Mouse (Mus musculus) forebrain, embryonic 13.5 days (tissue): Measurements from ENCODE around the gene Ipcef1. TPM values are rescaled to one million over a fixed set of nuclear protein-coding genes. Genes with fewer than 3 reads are reported as not detected.

Experiments
- ATAC-seq: fragments of 200-750 bp; cut with Nextera tagmentation; 2 replicates; pipeline ENCODE4 v1.8.0; 2017
- H3K27ac ChIP-seq: fragments of 300-500 bp; sonication (generic); 2 replicates; pipeline ENCODE4 v1.5.1; 2015; ENCODE audit warnings: inconsistent platforms, mild to moderate bottlenecking, moderate library complexity
- H3K27me3 ChIP-seq: fragments of 300-500 bp; sonication (generic); 2 replicates; pipeline ENCODE4 v1.6.1; 2015; ENCODE audit warnings: mild to moderate bottlenecking, inconsistent platforms
- H3K36me3 ChIP-seq: fragments of 300-500 bp; sonication (generic); 2 replicates; pipeline ENCODE4 v1.6.1; 2015; ENCODE audit warnings: mild to moderate bottlenecking, inconsistent platforms; ENCODE audit not compliant: poor library complexity, severe bottlenecking
- H3K4me1 ChIP-seq: fragments of 300-500 bp; sonication (generic); 2 replicates; pipeline ENCODE4 v1.6.1; 2015; ENCODE audit warnings: inconsistent platforms
- H3K4me2 ChIP-seq: fragments of 300-500 bp; sonication (generic); 2 replicates; pipeline ENCODE4 v1.6.1; 2015; ENCODE audit warnings: inconsistent platforms, mild to moderate bottlenecking, moderate library complexity
- H3K4me3 ChIP-seq: fragments of 300-500 bp; sonication (generic); 2 replicates; pipeline ENCODE4 v1.5.1; 2015; ENCODE audit warnings: mild to moderate bottlenecking, inconsistent platforms
- H3K9ac ChIP-seq: fragments of 300-500 bp; sonication (generic); 2 replicates; pipeline ENCODE4 v1.6.1; 2015; ENCODE audit warnings: mild to moderate bottlenecking, inconsistent platforms
- H3K9me3 ChIP-seq: fragments of 300-500 bp; sonication (generic); replicated peaks from 2 replicates; pipeline ENCODE4 v1.6.1; 2016; ENCODE audit warnings: inconsistent platforms
- WGBS: fragments of 180-500 bp; shearing (Covaris S2); methylation state at CpG from one replicate; pipeline ENCODE4 v1.1.7; 2015; 5-methylcytosine and 5-hydroxymethylcytosine counted together
- polyA plus RNA-seq: library from polyadenylated mRNA; unstranded; fragments of >200 nt; fragmentation: Nextera tagmentation; extraction: Ambion mirVana; gene quantifications from 2 replicates; pipeline ENCODE4 v1.2.1, GENCODE M21; 2015

Ipcef1 gene
- 0.61 and 1.1 TPM in 2 replicates for polyA plus RNA-seq

DNA sequence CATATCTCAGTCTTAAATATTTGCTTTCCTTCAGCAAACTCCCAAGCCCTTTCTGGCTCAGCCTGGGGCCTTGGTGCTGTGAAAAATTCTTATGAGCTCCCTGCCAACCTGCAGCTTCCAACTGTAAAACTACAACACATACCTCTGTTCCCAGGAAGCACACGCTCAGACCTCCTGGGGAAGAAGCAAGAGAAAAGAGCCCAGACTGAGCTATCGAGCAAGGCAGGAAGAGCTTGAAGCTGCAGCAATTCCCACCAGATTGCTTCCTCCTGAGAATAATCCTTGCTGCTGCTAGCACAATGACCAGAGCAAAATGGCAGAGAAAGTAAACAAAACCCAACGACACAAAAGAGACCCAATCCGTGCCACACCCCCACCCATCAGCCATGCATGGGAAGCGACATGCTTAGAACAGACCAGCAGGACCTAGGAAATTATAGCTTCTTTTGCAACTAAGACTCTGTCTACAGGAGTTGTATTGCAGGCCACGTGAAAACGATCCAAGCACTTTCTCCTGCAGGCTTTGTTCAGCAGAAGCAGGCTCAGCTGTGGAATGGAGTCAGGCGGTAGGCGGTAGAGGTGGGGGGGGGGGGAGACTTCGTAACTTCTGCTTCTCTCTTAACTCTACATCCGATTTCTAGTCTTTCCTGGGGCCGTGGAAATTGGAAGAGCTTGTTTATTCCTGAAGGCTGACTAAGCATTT lies at the start of gene Ipcef1:
TSS of gene Ipcef1 (minus strand) at position 164 of the 703 bp plus-strand sequence.
- H3K27ac ChIP-seq: no peak within 1 kb of the TSS
- no peak within 1 kb of the TSS for H3K4me3 ChIP-seq
- no peaks in the 10 kb centered on the region for H3K9me3 ChIP-seq
- peak within 1 kb of the TSS; percentile 29; the same call in 1 of the 2 replicates for H3K4me2 ChIP-seq
- no peaks in the 10 kb centered on the region for H3K27me3 ChIP-seq
- WGBS: 14% methylated on average over 12 of the region's 12 CpGs
- no peaks in the 10 kb centered on the region for H3K36me3 ChIP-seq
- peaks cover 9% of the 10 kb centered on the region; the same call in 1 of the 2 replicates for H3K4me1 ChIP-seq
- peak; percentile 38; the same call in 1 of the 2 replicates for ATAC-seq
- H3K9ac ChIP-seq: no peak within 1 kb of the TSS

DNA sequence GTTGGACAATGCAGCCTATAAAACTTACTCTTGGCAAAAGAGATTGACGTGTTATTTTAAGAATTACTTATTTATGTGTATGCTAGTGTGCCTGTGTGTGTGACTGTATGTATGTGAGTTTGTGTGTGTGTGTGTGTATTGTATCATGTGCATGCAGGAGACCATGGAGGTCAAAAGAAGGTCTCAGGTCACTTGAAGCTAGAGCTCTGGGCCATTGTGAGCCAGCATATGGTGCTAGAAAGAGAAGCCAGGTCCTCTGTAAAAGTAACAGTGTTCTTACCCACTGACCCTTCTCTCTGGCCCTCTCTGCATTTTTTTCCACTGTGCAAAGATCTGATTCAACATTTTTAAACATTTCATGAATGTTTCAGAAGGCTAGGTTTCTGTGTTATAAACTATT lies 25.7 kb upstream of the Ipcef1 start:
- no peak overlapping the region for H3K4me2 ChIP-seq
- no peaks in the 10 kb centered on the region for H3K27me3 ChIP-seq
- ATAC-seq: no peak
- no peak overlapping the region for H3K4me3 ChIP-seq
- 88% methylated on average over 1 of the region's 1 CpGs for WGBS
- H3K4me1 ChIP-seq: no peaks in the 10 kb centered on the region
- no peak overlapping the region for H3K9ac ChIP-seq
- H3K36me3 ChIP-seq: no peaks in the 10 kb centered on the region
- H3K27ac ChIP-seq: no peak overlapping the region
- no peaks in the 10 kb centered on the region for H3K9me3 ChIP-seq

DNA sequence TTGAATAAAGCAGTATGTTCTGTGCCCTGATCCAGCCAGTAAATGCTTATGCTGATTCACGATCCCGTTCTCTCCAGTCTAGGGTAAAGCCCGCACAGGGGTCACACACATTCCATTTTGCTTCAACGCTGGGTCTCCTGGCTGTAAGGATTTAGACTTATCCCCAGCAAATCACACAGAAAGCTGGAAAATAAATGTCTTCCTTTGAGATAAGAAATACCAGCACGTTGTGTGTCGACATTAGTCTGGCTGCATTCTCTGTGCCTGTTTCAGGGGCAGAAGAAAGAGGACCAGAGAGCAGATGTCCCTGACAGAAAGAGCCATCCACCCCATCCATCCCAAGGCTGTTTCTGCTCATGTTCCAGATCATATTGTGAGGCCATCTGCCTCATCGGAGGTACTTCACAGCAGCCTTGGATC lies 25.1 kb upstream of the Ipcef1 start:
- ATAC-seq: no peak
- no peaks in the 10 kb centered on the region for H3K4me1 ChIP-seq

DNA sequence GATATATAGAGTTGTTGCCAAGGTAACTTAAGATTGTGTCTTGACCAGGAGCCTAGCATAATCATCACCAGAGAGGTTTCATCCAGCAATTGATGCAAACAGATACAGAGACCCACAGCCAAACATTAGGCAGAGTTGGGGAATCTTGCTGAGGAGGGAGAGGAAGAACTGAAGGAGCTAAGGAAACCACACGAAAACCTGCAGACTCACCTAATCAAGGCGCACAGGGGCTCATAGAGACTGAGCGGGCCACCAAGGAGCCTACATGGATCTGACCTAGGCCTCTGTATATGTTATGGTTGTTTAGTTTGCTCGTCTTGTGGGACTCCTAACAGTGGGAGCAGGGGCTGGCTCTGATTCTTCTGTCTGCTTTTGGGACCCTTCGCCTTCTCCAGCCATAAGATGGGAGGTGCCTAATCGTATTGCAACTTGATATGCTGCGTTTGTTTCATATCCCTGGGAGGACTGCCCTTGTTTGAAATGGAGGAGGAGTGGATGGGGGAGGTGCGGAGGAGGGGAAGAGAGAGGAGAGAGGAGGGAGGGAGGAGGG lies 24.5 kb upstream of the Ipcef1 start:
- Histone ChIP-seq H3K27me3 (no peaks in the 10 kb centered on the region), H3K4me2 (no peak overlapping the region), H3K9ac (no peak overlapping the region), H3K9me3 (no peaks in the 10 kb centered on the region), H3K4me3 (no peak overlapping the region), H3K4me1 (no peaks in the 10 kb centered on the region), H3K36me3 (no peaks in the 10 kb centered on the region), H3K27ac (no peak overlapping the region)
- peak; percentile 40 for ATAC-seq
- WGBS: 68% methylated on average over 7 of the region's 8 CpGs

More for the DNA sequence above, 25.1 kb upstream of the Ipcef1 start:
- H3K4me3 ChIP-seq: no peak overlapping the region
- 81% methylated on average over 7 of the region's 7 CpGs for WGBS
- H3K9ac ChIP-seq: no peak overlapping the region
- H3K27me3 ChIP-seq: no peaks in the 10 kb centered on the region
- no peak overlapping the region for H3K27ac ChIP-seq
- no peak overlapping the region for H3K4me2 ChIP-seq
- no peaks in the 10 kb centered on the region for H3K36me3 ChIP-seq
- no peaks in the 10 kb centered on the region for H3K9me3 ChIP-seq

DNA sequence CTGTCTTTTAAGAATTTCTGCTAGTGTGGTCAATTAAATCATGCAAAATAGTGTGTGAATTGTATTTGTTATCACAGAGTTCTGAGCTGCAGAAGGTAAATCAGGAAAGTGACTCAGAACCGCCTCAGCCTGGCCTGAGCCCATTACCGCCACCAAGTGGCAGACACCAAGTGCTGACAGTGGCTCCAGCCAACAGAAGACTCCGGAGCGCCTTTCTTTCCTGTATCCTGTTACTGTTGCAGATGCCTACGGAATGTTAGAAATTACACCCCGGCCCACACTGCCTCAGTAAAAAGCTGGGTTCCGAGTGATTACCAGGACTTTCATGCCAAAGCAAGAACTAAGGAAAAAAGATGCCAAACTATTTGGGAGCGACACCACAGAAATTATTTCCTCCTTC lies 23.9 kb upstream of the Ipcef1 start:
- WGBS: 17% methylated on average over 8 of the region's 8 CpGs
- H3K36me3 ChIP-seq: no peaks in the 10 kb centered on the region
- H3K27me3 ChIP-seq: no peaks in the 10 kb centered on the region
- H3K4me1 ChIP-seq: no peaks in the 10 kb centered on the region
- no peak overlapping the region for H3K9ac ChIP-seq
- H3K4me2 ChIP-seq: no peak overlapping the region
- no peak overlapping the region for H3K4me3 ChIP-seq
- H3K9me3 ChIP-seq: no peaks in the 10 kb centered on the region
- ATAC-seq: peak; percentile 89
- no peak overlapping the region for H3K27ac ChIP-seq

DNA sequence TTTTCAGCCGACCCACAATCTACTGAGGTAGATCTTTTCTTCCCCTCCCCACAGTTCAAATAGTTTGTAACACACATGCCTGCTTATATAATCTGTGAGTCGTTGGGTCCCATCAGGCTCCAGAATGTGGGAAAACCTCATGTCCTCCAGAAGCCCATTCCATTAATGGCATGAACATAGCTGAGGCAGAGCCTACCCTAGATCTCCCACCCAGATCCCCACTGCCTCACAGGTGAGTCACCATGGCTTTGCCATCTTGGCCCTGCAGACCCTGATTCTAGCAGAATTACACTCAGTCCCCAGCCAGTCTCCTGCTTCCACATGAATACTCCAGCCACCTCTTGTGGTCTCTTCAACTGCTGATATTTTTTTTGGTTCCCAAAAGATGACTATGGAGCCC lies 23.4 kb upstream of the Ipcef1 start:
- no peak for ATAC-seq
- 90% methylated on average over 2 of the region's 2 CpGs for WGBS
- Histone ChIP-seq H3K9ac (no peak overlapping the region), H3K9me3 (no peaks in the 10 kb centered on the region), H3K27ac (no peak overlapping the region), H3K4me1 (no peaks in the 10 kb centered on the region), H3K27me3 (no peaks in the 10 kb centered on the region), H3K36me3 (no peaks in the 10 kb centered on the region), H3K4me2 (no peak overlapping the region), H3K4me3 (no peak overlapping the region)

DNA sequence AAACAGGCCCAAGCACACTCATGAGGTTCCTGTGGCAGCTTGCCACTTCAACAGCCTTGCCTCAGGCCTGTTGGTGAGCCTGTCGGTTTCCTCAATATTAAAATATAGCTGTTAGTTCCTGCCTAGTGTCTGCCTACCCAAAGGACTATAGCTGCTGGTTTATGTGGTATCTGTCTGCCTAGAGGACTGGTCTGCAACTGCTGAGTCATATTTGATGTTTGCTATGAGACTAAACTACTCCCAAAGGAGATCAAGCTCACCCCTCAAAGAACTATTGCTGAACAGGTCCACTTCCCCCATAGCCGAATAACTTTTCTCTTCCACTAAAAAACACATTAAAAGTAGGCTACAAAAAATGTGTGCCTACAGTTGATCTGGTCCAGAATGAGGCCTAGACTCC lies 22.0 kb upstream of the Ipcef1 start:
- no peaks in the 10 kb centered on the region for H3K27me3 ChIP-seq
- no peaks in the 10 kb centered on the region for H3K4me1 ChIP-seq
- WGBS: 94% methylated on average over 2 of the region's 2 CpGs
- H3K27ac ChIP-seq: no peak overlapping the region
- H3K4me2 ChIP-seq: no peak overlapping the region
- no peak overlapping the region for H3K4me3 ChIP-seq
- no peak overlapping the region for H3K9ac ChIP-seq
- H3K36me3 ChIP-seq: no peaks in the 10 kb centered on the region
- no peak for ATAC-seq
- no peaks in the 10 kb centered on the region for H3K9me3 ChIP-seq

DNA sequence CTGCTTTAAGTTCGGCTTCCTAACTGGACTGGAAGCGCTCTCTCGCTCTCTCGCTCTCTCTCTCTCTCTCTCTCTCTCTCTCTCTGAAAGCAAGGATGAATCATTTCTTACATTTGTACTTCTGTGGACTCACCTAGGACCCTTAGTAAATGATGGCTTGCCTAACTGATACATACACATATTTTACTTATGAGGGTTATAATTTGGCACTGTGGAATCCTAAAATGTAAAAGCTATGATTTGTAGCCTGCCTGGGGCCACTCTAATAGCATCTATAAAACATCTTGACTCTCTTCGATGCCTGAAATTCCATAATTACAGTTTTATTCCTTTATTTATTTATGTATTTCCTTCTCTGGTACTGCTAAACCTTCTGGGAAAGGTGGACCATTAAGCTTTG lies 18.6 kb upstream of the Ipcef1 start:
- no peaks in the 10 kb centered on the region for H3K36me3 ChIP-seq
- H3K9ac ChIP-seq: no peak overlapping the region
- ATAC-seq: no peak
- 89% methylated on average over 5 of the region's 5 CpGs for WGBS
- no peaks in the 10 kb centered on the region for H3K9me3 ChIP-seq
- H3K4me1 ChIP-seq: no peaks in the 10 kb centered on the region
- H3K27ac ChIP-seq: no peak overlapping the region
- no peak overlapping the region for H3K4me2 ChIP-seq
- no peaks in the 10 kb centered on the region for H3K27me3 ChIP-seq
- H3K4me3 ChIP-seq: no peak overlapping the region

DNA sequence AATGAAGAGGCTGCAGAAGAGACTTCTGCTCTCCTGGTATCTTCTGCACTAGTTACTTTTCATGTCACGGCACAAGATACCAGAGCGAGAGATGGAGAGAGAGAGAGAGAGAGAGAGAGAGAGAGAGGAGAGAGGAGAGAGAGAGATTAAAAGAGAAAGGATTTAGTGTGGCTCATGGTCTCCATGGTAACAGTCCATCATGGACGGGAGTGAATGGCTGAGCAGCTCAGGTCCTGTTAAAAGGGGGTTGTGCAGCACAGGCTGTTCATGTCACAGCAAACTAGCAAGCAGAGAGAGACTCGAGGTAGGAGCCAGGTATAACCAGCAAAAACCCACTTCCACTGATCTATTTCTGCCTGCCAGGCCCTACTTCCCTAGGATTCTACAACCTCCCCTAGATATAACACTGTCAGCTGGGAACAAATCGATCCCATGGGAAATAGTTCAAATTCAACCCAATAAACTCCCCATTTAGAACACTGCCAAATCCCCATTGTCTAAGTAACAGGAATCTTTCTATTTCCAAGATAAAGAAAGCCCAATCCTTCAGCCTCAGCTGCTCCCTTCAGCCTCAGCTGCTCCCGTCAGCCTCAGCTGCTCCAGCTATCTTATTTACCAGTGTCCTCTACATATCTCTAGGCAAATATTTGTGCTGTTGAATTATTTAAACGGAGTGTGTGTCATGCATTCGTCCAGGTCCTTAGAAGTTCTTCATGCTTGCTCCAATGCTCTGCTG lies 18.0 kb upstream of the Ipcef1 start:
- H3K4me2 ChIP-seq: no peak overlapping the region
- no peak overlapping the region for H3K4me3 ChIP-seq

DNA sequence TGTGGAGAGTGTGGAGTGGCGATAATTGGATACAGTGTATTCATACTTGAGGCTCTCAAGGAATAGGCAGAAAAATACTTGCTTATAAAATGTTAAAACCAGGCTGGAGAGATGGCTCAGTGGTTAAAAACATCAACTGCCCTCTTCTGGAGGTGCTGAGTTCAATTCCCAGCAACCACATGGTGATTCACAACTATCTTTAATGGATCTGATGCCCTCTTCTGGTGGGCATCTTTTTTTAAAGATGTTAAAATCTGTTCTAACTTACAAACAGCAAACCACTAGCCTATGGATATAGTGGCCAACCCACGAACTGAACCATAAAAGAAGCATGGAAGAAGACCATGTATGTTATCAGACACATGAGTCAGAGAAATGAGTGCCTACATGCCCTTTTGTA lies 16.8 kb upstream of the Ipcef1 start:
- WGBS: 89% methylated on average over 2 of the region's 2 CpGs
- Histone ChIP-seq H3K27me3 (no peaks in the 10 kb centered on the region), H3K9me3 (no peaks in the 10 kb centered on the region), H3K36me3 (no peaks in the 10 kb centered on the region), H3K4me1 (no peaks in the 10 kb centered on the region), H3K4me2 (no peak overlapping the region), H3K9ac (no peak overlapping the region), H3K27ac (no peak overlapping the region), H3K4me3 (no peak overlapping the region)
- ATAC-seq: no peak

More for the DNA sequence above, 18.0 kb upstream of the Ipcef1 start:
- no peak overlapping the region for H3K9ac ChIP-seq
- H3K36me3 ChIP-seq: no peaks in the 10 kb centered on the region
- no peaks in the 10 kb centered on the region for H3K27me3 ChIP-seq
- WGBS: 46% methylated on average over 8 of the region's 8 CpGs
- peak; percentile 70; the same call in 1 of the 2 replicates for ATAC-seq
- H3K9me3 ChIP-seq: no peaks in the 10 kb centered on the region
- no peak overlapping the region for H3K27ac ChIP-seq
- H3K4me1 ChIP-seq: no peaks in the 10 kb centered on the region

DNA sequence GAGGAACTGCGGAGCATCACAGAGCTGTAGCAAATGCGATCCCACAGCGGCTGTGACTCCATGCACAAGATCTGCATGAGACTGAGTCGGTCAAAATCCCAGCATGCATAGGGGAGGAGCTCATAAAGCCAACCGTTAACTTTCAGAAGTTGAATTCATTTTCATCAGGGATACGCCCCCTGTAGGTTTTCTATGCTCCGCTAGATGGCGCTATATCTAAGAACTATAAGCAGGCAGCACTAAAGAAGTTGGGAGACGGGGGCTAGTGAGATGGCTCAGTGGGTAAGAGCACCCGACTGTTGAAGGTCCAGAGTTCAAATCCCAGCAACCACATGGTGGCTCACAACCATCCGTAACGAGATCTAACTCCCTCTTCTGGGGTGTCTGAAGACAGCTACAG lies 16.3 kb upstream of the Ipcef1 start:
- Histone ChIP-seq H3K9ac (no peak overlapping the region), H3K9me3 (no peaks in the 10 kb centered on the region), H3K27me3 (no peaks in the 10 kb centered on the region), H3K4me1 (no peaks in the 10 kb centered on the region), H3K27ac (no peak overlapping the region), H3K4me3 (no peak overlapping the region), H3K36me3 (no peaks in the 10 kb centered on the region), H3K4me2 (no peak overlapping the region)
- 76% methylated on average over 12 of the region's 12 CpGs for WGBS
- ATAC-seq: no peak

DNA sequence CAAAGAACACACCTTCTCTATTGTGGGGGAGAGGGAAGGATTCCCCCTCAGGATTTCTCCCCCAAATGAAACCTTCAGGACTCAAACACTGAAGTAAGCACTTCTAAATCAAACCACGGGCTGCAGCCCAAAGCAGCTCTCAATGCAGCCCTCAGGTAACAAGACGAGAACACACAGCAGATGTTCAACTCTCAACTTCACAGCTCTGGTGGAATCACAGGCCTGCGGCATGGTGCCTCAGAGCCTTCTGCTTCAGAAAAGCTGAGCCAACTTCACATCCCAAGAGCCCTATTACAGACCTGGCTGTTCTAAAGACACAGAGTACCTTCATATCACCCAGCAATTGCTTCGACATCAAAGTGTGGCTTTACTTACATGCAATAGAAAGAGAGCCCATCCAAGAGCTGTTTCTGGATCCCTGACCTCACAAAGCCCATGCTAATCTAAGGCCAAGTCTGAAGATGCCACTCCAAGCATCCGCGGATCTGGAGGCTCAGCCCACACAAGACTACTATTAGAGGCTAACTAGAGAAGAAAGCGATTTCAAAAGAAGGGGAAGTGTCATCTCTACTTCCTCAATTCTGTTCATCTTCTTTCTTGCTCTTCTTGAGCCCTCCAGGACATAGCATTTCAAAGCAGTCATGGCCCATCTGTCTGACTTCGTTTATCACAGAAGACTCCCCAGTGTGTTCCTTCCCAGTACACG lies 11.6 kb upstream of the Ipcef1 start:
- no peaks in the 10 kb centered on the region for H3K36me3 ChIP-seq
- no peak overlapping the region for H3K27ac ChIP-seq
- H3K4me3 ChIP-seq: no peak overlapping the region
- no peaks in the 10 kb centered on the region for H3K9me3 ChIP-seq
- no peak for ATAC-seq
- H3K4me2 ChIP-seq: no peak overlapping the region
- no peak overlapping the region for H3K9ac ChIP-seq
- no peaks in the 10 kb centered on the region for H3K4me1 ChIP-seq
- 86% methylated on average over 9 of the region's 9 CpGs for WGBS
- no peaks in the 10 kb centered on the region for H3K27me3 ChIP-seq
